Mouse (Mus musculus) thymus, adult 18-20 months (tissue): Measurements from ENCODE around the gene Cldn17.

Source experiments
- DNase-seq, 2 experiments: peaks; one replicate each; pipeline ENCODE4 v3.0.0; 2022; ENCODE audit warnings: mixed read lengths in 2 of 2

Gene Cldn17

DNA sequence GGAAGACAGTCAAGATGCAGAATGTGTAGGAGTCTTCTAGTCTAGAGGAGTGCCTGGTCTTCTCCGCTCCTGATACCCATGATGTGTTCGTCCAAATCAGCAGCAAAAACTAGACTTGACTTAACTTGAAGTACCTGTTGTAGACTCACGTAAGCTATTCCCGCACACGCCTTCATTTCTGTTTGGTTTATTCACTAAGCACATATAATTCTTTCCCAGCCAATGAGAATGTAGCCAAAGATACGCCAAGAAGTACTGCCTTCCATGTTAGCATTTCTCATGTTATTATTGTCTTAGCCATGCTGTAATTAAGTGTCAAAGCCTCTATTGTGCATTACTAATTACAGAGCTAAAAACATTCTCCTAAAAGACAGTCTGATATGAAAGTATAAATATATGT is at the start of gene Cldn17:
Gene Cldn17 (minus strand): TSS at position 101 of the 400 bp plus-strand sequence.
- no peak for DNase-seq

DNA sequence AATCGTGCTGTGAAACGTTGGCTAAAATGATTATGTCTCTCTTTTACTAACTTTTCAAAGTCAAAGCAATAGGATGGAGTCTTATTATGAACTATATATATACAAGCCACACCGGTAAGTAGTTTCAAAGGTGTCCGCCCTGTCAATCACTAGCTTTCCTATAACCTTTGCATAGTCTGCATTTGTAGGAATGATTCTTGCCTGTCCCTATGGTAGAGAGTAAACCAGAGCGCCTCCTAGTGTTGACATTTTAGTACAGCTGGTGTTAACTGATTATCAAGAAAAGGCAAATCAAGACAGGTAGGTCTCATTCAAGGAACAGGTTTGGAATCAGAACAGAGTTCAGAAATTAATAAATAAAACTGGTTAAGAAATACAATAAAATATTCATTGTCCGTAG is 35.7 kb upstream of the Cldn17 start:
- no peak for DNase-seq

DNA sequence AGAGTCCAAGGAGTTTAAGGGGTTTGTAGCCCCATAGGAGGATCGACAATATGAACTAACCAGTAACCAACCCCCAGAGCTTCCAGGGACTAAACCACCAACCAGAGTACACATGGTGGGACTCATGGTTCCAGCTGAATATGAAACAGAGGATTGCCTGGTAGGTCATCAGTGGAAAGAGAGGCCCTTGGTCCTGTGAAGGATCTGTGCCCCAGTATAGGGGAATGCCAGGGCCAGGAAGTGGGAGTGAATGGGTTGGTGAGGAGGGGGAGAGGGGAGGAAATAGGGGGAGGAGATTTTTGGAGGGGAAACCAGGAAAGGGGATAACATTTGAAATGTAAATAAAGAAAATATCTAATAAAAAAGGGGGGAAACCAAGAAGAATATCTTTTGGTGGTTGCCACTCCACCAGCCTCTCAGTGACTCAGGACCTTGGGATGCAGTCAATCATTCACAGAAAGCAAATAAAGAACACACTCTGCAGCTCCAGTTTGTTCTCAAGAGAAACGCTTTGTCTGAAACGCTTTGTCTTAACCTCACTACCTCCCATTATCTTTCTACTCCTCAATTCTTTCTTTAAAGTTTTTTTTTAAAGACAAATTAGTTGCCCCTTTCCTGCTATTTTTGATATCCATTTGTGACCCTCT is 33.2 kb upstream of the Cldn17 start:
- no peak for DNase-seq

DNA sequence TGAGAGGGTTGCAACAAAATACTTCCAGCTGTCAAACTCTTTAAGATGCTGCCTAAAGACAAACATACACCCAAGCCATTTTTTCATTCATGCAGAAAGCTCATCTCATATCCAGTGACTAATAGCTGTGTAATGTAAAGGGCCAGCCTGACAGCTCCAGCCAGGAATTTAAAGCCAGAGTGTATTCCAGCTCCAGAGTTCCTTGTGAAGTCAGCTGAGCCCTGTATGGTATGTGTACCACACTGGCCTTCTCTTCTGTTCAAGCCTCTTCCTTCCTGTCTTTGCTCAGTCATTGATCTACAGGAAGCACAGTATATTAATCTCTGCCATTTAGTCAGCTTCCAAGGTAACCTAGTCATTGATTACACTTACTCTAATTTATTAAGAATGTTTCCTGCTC is 4.6 kb upstream of the Cldn17 start:
- no peak for DNase-seq

DNA sequence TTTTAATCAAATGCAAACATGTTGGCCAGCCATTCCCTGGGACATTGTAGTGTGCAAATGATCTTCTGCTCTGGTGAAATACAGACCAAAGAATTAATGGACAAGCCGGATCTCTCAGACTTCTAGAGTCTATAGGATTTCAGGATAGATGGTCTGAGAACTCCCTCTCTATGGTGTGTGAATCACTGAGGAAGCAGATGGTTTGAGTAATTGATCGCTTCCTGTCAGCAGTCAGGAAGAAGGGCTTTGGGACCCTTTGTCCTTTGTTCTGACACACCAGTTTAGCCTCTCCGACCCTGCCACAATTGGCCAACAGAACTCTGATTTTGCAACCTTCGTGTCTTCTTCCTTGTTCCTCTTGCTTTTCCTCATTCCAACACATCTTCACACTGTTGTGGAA is 1.4 kb upstream of the Cldn17 start:
- DNase-seq, result no peak

DNA sequence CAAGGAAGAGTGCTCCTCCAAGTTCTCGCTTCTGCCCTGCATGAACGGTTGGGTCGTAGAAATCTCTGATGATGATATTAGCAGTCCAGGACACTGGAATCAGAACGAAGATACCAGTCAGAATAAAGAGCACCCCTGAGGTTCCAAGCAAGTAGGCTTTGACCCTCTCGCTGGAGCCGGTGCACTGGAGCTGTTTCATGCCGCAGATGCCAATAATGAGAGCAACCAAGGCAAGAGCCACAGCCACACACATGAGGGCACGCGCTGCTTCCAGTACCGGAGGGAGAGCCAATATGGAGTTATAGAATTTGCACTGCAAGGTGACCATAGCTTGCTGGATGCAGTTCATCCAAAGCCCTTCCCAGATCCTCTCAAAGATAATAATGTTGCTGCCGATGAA is 440 bp downstream of the Cldn17 start:
- no peak for DNase-seq

DNA sequence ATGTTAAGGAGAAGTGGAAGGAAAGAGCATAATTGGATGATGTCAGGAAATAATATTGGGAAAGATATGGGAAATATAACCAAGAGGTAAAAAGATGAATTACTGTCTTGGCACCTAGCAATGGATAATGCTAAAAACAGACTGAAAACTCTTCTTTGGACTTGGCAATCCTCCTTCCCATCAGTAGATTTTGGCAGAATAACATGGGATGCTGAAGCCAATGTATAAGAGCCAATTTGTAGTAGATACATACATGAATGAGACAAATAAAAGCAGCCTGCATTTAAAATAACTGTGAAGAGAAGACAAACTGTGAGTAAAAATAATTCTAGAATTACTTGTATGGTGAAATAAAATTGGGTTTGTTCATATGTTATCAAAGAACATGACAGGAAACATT is 18.7 kb downstream of the Cldn17 start:
- DNase-seq, result no peak

DNA sequence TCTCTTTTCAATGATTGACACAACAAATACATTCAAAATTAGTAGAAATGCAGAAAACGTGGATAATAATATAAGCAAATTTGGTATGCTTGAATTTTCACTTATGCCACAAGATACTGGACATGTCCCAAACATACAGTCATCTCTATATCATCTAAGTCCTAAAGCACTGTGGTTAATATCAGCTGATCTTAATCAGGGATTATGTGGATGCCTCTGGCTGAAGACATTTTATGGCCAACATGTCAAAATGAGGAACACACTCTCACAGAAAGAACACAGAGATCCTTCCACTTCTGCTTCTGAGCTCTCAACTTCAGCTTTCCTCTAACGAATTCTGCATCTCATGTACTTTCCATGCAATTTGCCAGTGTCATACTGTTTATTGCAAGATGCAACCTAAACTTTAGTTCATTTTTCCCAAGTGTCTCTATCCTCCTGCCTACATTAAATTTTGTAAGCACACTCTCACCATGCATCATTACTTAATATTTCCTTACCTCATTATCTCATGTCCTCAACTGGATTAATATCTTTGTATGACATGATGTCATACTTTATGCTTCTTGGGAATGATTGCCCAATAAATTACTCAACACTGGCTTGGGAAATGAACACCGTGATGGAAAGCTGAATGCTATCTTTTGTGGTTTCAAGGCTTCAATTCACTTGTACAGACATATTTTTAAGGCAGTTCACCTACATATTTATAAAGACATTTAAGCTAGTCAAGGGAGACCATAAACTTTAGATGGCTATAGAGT is 26.6 kb downstream of the Cldn17 start:
- no peak for DNase-seq

DNA sequence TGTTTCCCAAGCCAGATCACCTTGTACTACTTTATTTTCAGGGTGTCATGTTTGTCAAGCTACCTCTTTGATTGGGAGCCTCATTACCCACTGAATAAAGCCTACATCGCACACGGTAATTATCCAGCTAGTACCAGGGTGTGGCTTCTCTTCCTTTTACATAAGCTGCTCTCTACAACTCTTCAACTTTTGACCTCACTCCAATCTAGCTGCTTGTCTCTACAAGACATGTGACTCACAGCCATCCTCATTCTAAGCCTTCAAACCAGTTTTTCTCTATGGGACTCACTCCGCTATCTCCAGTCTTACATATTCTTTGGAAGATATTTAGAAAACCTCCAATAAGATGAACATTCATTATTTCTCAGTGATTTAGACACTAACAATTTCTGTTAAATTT is 43.5 kb downstream of the Cldn17 start:
- DNase-seq, result no peak
